Mouse (Mus musculus) lung, adult 18-20 months (tissue): ENCODE results near the gene Cnr2.

Experiments
- DNase-seq, 2 experiments: peaks; one replicate each; pipeline ENCODE4 v3.0.0; 2022; ENCODE audit warnings: mixed read lengths in 2 of 2

Gene Cnr2

GRCm38 (mm10) chr4:135909326-135910066, 14.3 kb downstream of the Cnr2 start:
- DNase-seq: no peak

GRCm38 (mm10) chr4:135911531-135911930, 16.3 kb downstream of the Cnr2 start:
- peak in 1 of 2 experiments; percentile 21 for DNase-seq

- no peak for DNase-seq
Measured at GRCm38 (mm10) chr4:135912164-135912563, 17.0 kb downstream of the Cnr2 start.

GRCm38 (mm10) chr4:135912835-135913234, 17.6 kb downstream of the Cnr2 start:
- DNase-seq: no peak

- no peak for DNase-seq
Measured at GRCm38 (mm10) chr4:135913433-135913832, 18.2 kb downstream of the Cnr2 start.

- DNase-seq: peak; percentile 29 to 48
Measured at GRCm38 (mm10) chr4:135918635-135919279, 23.6 kb downstream of the Cnr2 start.

- DNase-seq: no peak
Measured at GRCm38 (mm10) chr4:135919280-135919639, 24.1 kb downstream of the Cnr2 start.

- DNase-seq: peak; percentile 96 to 97
Measured at GRCm38 (mm10) chr4:135920304-135921241, 25.4 kb downstream of the Cnr2 start, which contains the start of gene Fuca1. TSS of gene Fuca1 (plus strand) at chr4:135920735.

GRCm38 (mm10) chr4:135921257-135922120, 26.3 kb downstream of the Cnr2 start:
- peak; percentile 31 to 40 for DNase-seq

- DNase-seq: no peak
Measured at GRCm38 (mm10) chr4:135922190-135922589, 27.0 kb downstream of the Cnr2 start.

- no peak for DNase-seq
Measured at GRCm38 (mm10) chr4:135924418-135924817, 29.2 kb downstream of the Cnr2 start.

GRCm38 (mm10) chr4:135925341-135925740, 30.1 kb downstream of the Cnr2 start:
- DNase-seq: no peak

GRCm38 (mm10) chr4:135926195-135926808, 31.1 kb downstream of the Cnr2 start:
- no peak for DNase-seq

- DNase-seq: no peak
Measured at GRCm38 (mm10) chr4:135926861-135927260, 31.7 kb downstream of the Cnr2 start.

- DNase-seq: no peak
Measured at GRCm38 (mm10) chr4:135928376-135928775, 33.2 kb downstream of the Cnr2 start.

- DNase-seq: no peak
Measured at GRCm38 (mm10) chr4:135929405-135929804, 34.2 kb downstream of the Cnr2 start.

- DNase-seq: no peak
Measured at GRCm38 (mm10) chr4:135929828-135930227, 34.6 kb downstream of the Cnr2 start.

- DNase-seq: no peak
Measured at GRCm38 (mm10) chr4:135930239-135930638, 35.0 kb downstream of the Cnr2 start.

GRCm38 (mm10) chr4:135931832-135932231, 36.6 kb downstream of the Cnr2 start:
- peak; percentile 20 to 33 for DNase-seq

GRCm38 (mm10) chr4:135934708-135935500, 39.7 kb downstream of the Cnr2 start:
- DNase-seq: no peak

- peak in 1 of 2 experiments; percentile 49 for DNase-seq
Measured at GRCm38 (mm10) chr4:135935502-135935901, 40.3 kb downstream of the Cnr2 start.
